ENCODE assay signal across 9 mouse cellular contexts in genomic region chr11:58939088-58939439, GRCm38 (mm10). TPM values are rescaled to one million over a fixed set of nuclear protein-coding genes. Genes with fewer than 3 reads are reported as not detected.
DNase-seq lines count a peak whose midpoint lies in the region; ATAC-seq lines count a peak whose summit lies in the region.
"Had no signal": no experiment of that assay in that cellular context is flagged by ENCODE, and none has a peak within 500 bp of the region (broad histone marks: within the 10 kb centered on the region; RNA-seq: fewer than 3 reads in every experiment).

No protein-coding gene starts in this region.

- H3K36me3 ChIP-seq in erythroblast, embryonic 14.5 days (ENCODE audit: control insufficient read depth): peaks cover 34% of the 10 kb centered on the region
- H3K36me3 ChIP-seq in neural tube, embryonic 11.5 days (ENCODE audit: control insufficient read depth, insufficient read depth, low read length): 0 out of 2 replicates have a peak, but pooled peaks cover 4% of the 10 kb centered on the region
- peaks cover 21% of the 10 kb centered on the region for H3K36me3 ChIP-seq in limb, embryonic 15.5 days
- H3K36me3 ChIP-seq in stomach, embryonic 16.5 days (ENCODE audit: control insufficient read depth, insufficient read depth, low read length): no peaks in the 10 kb centered on the region

- WGBS in neural tube, embryonic 11.5 days: 17% methylated on average over 6 of the region's 6 CpGs
- 18% methylated on average over 6 of the region's 6 CpGs for WGBS in limb, embryonic 15.5 days
- WGBS in stomach, embryonic 16.5 days: 12% methylated on average over 6 of the region's 6 CpGs

- peaks cover 31% of the 10 kb centered on the region for H3K27me3 ChIP-seq in erythroblast, embryonic 14.5 days (ENCODE audit: control insufficient read depth)
- H3K27me3 ChIP-seq in neural tube, embryonic 11.5 days (ENCODE audit: control insufficient read depth, insufficient read depth, low read length): no peaks in the 10 kb centered on the region
- H3K27me3 ChIP-seq in limb, embryonic 15.5 days: no peaks in the 10 kb centered on the region
- no peaks in the 10 kb centered on the region for H3K27me3 ChIP-seq in stomach, embryonic 16.5 days (ENCODE audit: control insufficient read depth, insufficient read depth, low read length)

- peak overlapping the region; percentile 71 for H3K27ac ChIP-seq in neural tube, embryonic 11.5 days (ENCODE audit: low read depth, low read length)
- peak overlapping the region; percentile 97 for H3K27ac ChIP-seq in limb, embryonic 15.5 days
- peak overlapping the region; percentile 95 for H3K27ac ChIP-seq in stomach, embryonic 16.5 days (ENCODE audit: low read length)

- peak overlapping the region; percentile 95 for H3K9ac ChIP-seq in neural tube, embryonic 11.5 days (ENCODE audit: low read length)
- peak overlapping the region; percentile 23; the same call in 1 of the 2 replicates for H3K9ac ChIP-seq in limb, embryonic 15.5 days
- peak overlapping the region; percentile 99 for H3K9ac ChIP-seq in stomach, embryonic 16.5 days (ENCODE audit: low read length)

- peak overlapping the region; percentile 91 for H3K4me2 ChIP-seq in neural tube, embryonic 11.5 days (ENCODE audit: low read depth)
- peak overlapping the region; percentile 78 for H3K4me2 ChIP-seq in limb, embryonic 15.5 days
- peak overlapping the region; percentile 78 for H3K4me2 ChIP-seq in stomach, embryonic 16.5 days (ENCODE audit: low read depth, low read length)

- H3K9me3 ChIP-seq in erythroblast, embryonic 14.5 days (ENCODE audit: control insufficient read depth, low read length): 0 out of 2 replicates have a peak, but pooled peaks cover 2% of the 10 kb centered on the region
- no peaks in the 10 kb centered on the region for H3K9me3 ChIP-seq in neural tube, embryonic 11.5 days (ENCODE audit: control insufficient read depth, low read length)
- no peaks in the 10 kb centered on the region for H3K9me3 ChIP-seq in limb, embryonic 15.5 days
- H3K9me3 ChIP-seq in stomach, embryonic 16.5 days (replicated peaks; ENCODE audit: control insufficient read depth, low read length): no peaks in the 10 kb centered on the region

- no peak for DNase-seq in neural tube, embryonic 11.5 days (ENCODE audit: low spot score)
- no peak for DNase-seq in neural tube, embryonic 10.5 days (ENCODE audit: extremely low spot score, low spot score)
- no peak for DNase-seq in cerebellum, postnatal 4 days (ENCODE audit: low spot score in 2 of 2)
- DNase-seq in cerebellum, adult 9-11 months: no peak

- no peak; the same call in 1 of the 2 replicates for ATAC-seq in erythroblast, adult 5-6 weeks (replicated peaks; ENCODE audit: low FRiP score, poor library complexity, severe bottlenecking)
- no peak for ATAC-seq in neural tube, embryonic 11.5 days (ENCODE audit: insufficient read depth, low FRiP score, low TSS enrichment)
- ATAC-seq in limb, embryonic 15.5 days (ENCODE audit: insufficient number of reproducible peaks, low FRiP score, low TSS enrichment, low read depth): no peak
- ATAC-seq in stomach, embryonic 16.5 days (ENCODE audit: insufficient read depth, low FRiP score): no peak

- peak overlapping the region; percentile 83 for H3K4me3 ChIP-seq in erythroblast, embryonic 14.5 days (replicated peaks)
- peak overlapping the region; percentile 93 for H3K4me3 ChIP-seq in neural tube, embryonic 11.5 days (ENCODE audit: low read depth, low read length)
- H3K4me3 ChIP-seq in limb, embryonic 15.5 days: peak overlapping the region; percentile 93
- peak overlapping the region; percentile 93 for H3K4me3 ChIP-seq in stomach, embryonic 16.5 days (replicated peaks; ENCODE audit: low read length)

- peaks cover 41% of the 10 kb centered on the region for H3K4me1 ChIP-seq in erythroblast, embryonic 14.5 days (ENCODE audit: control insufficient read depth)
- peaks cover 6% of the 10 kb centered on the region for H3K4me1 ChIP-seq in neural tube, embryonic 11.5 days (ENCODE audit: control insufficient read depth, insufficient read depth, low read length)
- H3K4me1 ChIP-seq in limb, embryonic 15.5 days: peaks cover 18% of the 10 kb centered on the region
- H3K4me1 ChIP-seq in stomach, embryonic 16.5 days (ENCODE audit: control insufficient read depth, insufficient read depth, low read length): peaks cover 15% of the 10 kb centered on the region

RNA-seq across cellular contexts. Expression of gene Rnf187, which starts 0.3 kb away (rescaled TPM):
- polyA plus RNA-seq in erythroblast, embryonic 14.5 days (2012): 58.5 and 75.1 TPM in 2 replicates
- total RNA-seq in erythroblast, adult 5-6 weeks (2015; ENCODE audit: low replicate concordance): 18.6 and 23.6 TPM in 2 replicates
- 32.3 and 36.6 TPM in 2 replicates for total RNA-seq in erythroblast, adult 5-6 weeks (2017; ENCODE audit: low replicate concordance)
- polyA plus RNA-seq in neural tube, embryonic 11.5 days (2014; fragmentation: Nextera tagmentation; extraction: Ambion mirVana): 460 and 493 TPM in 2 replicates
- 202 and 230 TPM in 2 replicates for polyA plus RNA-seq in limb, embryonic 15.5 days (2015; fragmentation: Nextera tagmentation; extraction: Ambion mirVana)
- polyA plus RNA-seq in stomach, embryonic 16.5 days (2015; fragmentation: Nextera tagmentation; extraction: Ambion mirVana): 113 TPM in 2 replicates

RNA-seq across cellular contexts. Expression of gene Hist3h2ba, which starts 9.7 kb away (rescaled TPM):
- polyA plus RNA-seq in erythroblast, embryonic 14.5 days (2012): 5.1 and 5.4 TPM in 2 replicates
- total RNA-seq in erythroblast, adult 5-6 weeks (2015; ENCODE audit: low replicate concordance): 7.5 and 25.9 TPM in 2 replicates
- 40.6 and 51.9 TPM in 2 replicates for total RNA-seq in erythroblast, adult 5-6 weeks (2017; ENCODE audit: low replicate concordance)
- 75.5 and 84.8 TPM in 2 replicates for polyA plus RNA-seq in neural tube, embryonic 11.5 days (2014; fragmentation: Nextera tagmentation; extraction: Ambion mirVana)
- polyA plus RNA-seq in limb, embryonic 15.5 days (2015; fragmentation: Nextera tagmentation; extraction: Ambion mirVana): 12.6 and 31.7 TPM in 2 replicates
- 44.0 and 50.7 TPM in 2 replicates for polyA plus RNA-seq in stomach, embryonic 16.5 days (2015; fragmentation: Nextera tagmentation; extraction: Ambion mirVana)

RNA-seq across cellular contexts. Expression of gene Hist3h2a, which starts 15.4 kb away (rescaled TPM):
- polyA plus RNA-seq in erythroblast, embryonic 14.5 days (2012): 5.7 and 9.8 TPM in 2 replicates
- 30.5 and 41.5 TPM in 2 replicates for total RNA-seq in erythroblast, adult 5-6 weeks (2015; ENCODE audit: low replicate concordance)
- total RNA-seq in erythroblast, adult 5-6 weeks (2017; ENCODE audit: low replicate concordance): 255 and 279 TPM in 2 replicates
- polyA plus RNA-seq in neural tube, embryonic 11.5 days (2014; fragmentation: Nextera tagmentation; extraction: Ambion mirVana): 56.3 and 61.4 TPM in 2 replicates
- 24.8 and 26.9 TPM in 2 replicates for polyA plus RNA-seq in limb, embryonic 15.5 days (2015; fragmentation: Nextera tagmentation; extraction: Ambion mirVana)
- polyA plus RNA-seq in stomach, embryonic 16.5 days (2015; fragmentation: Nextera tagmentation; extraction: Ambion mirVana): 28.1 and 33.0 TPM in 2 replicates

RNA-seq across cellular contexts. Expression of gene Trim17, which starts 15.4 kb away (rescaled TPM):
- polyA plus RNA-seq in erythroblast, embryonic 14.5 days (2012): 0.14 TPM in 1 of 2 replicates, not detected in the other
- 0.63 TPM in 1 of 2 replicates, not detected in the other for total RNA-seq in erythroblast, adult 5-6 weeks (2015; ENCODE audit: low replicate concordance)
- total RNA-seq in erythroblast, adult 5-6 weeks (2017; ENCODE audit: low replicate concordance): 1.5 TPM in 1 of 2 replicates, not detected in the other
- 0.74 and 0.88 TPM in 2 replicates for polyA plus RNA-seq in neural tube, embryonic 11.5 days (2014; fragmentation: Nextera tagmentation; extraction: Ambion mirVana)
- 0.60 and 0.62 TPM in 2 replicates for polyA plus RNA-seq in limb, embryonic 15.5 days (2015; fragmentation: Nextera tagmentation; extraction: Ambion mirVana)
- polyA plus RNA-seq in stomach, embryonic 16.5 days (2015; fragmentation: Nextera tagmentation; extraction: Ambion mirVana): 0.17 and 0.27 TPM in 2 replicates

RNA-seq across cellular contexts. Expression of gene Btnl10, which starts 21.4 kb away (rescaled TPM):
- polyA plus RNA-seq in erythroblast, embryonic 14.5 days (2012): 3.0 and 3.5 TPM in 2 replicates
- total RNA-seq in erythroblast, adult 5-6 weeks (2015; ENCODE audit: low replicate concordance): 296 and 325 TPM in 2 replicates
- total RNA-seq in erythroblast, adult 5-6 weeks (2017; ENCODE audit: low replicate concordance): 491 and 558 TPM in 2 replicates
- not detected in 2 replicates for polyA plus RNA-seq in neural tube, embryonic 11.5 days (2014; fragmentation: Nextera tagmentation; extraction: Ambion mirVana)
- polyA plus RNA-seq in limb, embryonic 15.5 days (2015; fragmentation: Nextera tagmentation; extraction: Ambion mirVana): 0.19 TPM in 1 of 2 replicates, not detected in the other
- polyA plus RNA-seq in stomach, embryonic 16.5 days (2015; fragmentation: Nextera tagmentation; extraction: Ambion mirVana): 0.72 and 0.80 TPM in 2 replicates
- polyA plus RNA-seq: large intestine, adult 2 months had no signal

Comparison
In these comparisons a context has a peak if more than half of its experiments do, and no peak if none do; other contexts are left out.
1. H3K9ac ChIP-seq: peak in every context shown above with its lines; median percentile 99 in stomach, embryonic 16.5 days; 95 in neural tube, embryonic 11.5 days; 23 in limb, embryonic 15.5 days.